Mouse (Mus musculus): ENCODE results near the gene Trpm7. TPM values are rescaled to one million over a fixed set of nuclear protein-coding genes. Genes with fewer than 3 reads are reported as not detected.

Trpm7 gene
- polyA plus RNA-seq, 1 experiment from 2014 or later = 34.3 TPM

DNA sequence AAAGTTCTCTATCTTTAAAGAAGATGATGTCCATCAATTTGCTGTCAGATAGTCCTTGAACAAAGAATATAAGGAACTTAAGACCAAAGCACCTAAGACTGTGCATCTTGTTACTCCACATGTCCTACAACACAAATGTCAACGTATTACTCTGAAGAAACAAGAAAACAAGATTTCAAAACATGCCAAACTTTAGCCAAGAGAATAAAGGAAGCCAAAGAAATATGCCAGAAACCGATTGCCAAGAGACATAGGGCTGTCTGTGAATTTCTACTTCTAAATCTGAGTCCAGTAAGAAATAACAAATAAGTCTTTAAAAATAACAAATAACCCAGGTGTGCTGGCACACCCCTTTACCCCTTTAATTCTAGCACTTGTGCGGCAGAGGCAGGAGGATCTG, 11.0 kb downstream of the Trpm7 start:
- 94% methylated on average over 3 of the region's 3 CpGs for WGBS
- Histone ChIP-seq H3K4me2 (replicated peaks) (no peak overlapping the region), H3K27ac (no peak overlapping the region), H3K4me1 (replicated peaks; ENCODE audit: control insufficient read depth, insufficient read depth, low read length) (no peaks in the 10 kb centered on the region), H3K9me3 (ENCODE audit: control insufficient read depth, low read length) (no peaks in the 10 kb centered on the region), H3K27me3 (ENCODE audit: control insufficient read depth, insufficient read depth, low read length) (no peaks in the 10 kb centered on the region), H3K36me3 (replicated peaks; ENCODE audit: control insufficient read depth, insufficient read depth) (no peaks in the 10 kb centered on the region), H3K9ac (no peak overlapping the region), H3K4me3 (replicated peaks; ENCODE audit: low read length) (no peak overlapping the region)
- ATAC-seq (ENCODE audit: low FRiP score) (no peak), DNase-seq (ENCODE audit: low spot score) (no peak)

DNA sequence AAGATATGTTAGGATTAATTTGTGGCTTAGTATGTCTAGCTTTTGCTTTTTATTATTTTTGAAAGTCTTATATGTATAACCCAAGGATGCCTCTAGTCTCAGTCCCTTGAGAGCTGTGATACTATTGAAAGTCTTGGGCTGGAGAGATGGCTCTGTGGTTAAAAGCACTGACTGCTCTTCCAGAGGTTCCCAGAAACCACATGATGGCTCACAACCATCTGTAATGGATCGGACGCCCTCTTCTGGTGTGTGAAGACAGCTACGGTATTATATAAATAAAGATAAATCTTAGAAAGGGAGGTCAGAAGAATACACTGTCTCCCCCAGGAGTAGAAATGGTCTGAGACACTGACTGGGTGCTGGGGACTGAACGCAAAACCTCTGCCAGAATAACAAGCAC, 31.3 kb downstream of the Trpm7 start:
- Histone ChIP-seq H3K4me1 (replicated peaks; ENCODE audit: control insufficient read depth, insufficient read depth, low read length) (no peaks in the 10 kb centered on the region), H3K9ac (no peak overlapping the region), H3K36me3 (replicated peaks; ENCODE audit: control insufficient read depth, insufficient read depth) (peaks cover 66% of the 10 kb centered on the region), H3K27me3 (ENCODE audit: control insufficient read depth, insufficient read depth, low read length) (no peaks in the 10 kb centered on the region), H3K9me3 (ENCODE audit: control insufficient read depth, low read length) (no peaks in the 10 kb centered on the region), H3K27ac (no peak overlapping the region), H3K4me3 (replicated peaks; ENCODE audit: low read length) (no peak overlapping the region), H3K4me2 (replicated peaks) (no peak overlapping the region)
- 92% methylated on average over 4 of the region's 4 CpGs for WGBS
- ATAC-seq (ENCODE audit: low FRiP score) (no peak), DNase-seq (ENCODE audit: low spot score) (no peak)

DNA sequence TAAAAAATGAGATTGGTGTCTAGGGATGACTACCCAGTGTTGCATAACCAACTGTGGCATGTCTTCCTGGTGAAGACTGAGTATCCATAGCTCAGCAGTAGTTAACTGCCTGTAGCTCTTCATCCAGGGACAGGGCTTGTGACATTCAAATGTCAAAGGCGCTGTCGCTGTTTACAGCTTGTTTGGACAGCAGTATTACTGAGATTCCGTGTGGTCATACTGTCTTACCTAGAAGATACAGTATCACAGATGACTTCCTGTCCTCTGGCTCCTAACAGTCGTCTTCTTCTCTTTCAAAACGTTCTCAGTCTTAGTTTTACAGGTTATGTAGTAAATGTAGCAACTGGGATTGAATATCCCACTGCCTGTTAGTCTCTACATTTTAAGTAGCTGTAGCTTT, 37.2 kb downstream of the Trpm7 start:
- no peak overlapping the region for H3K4me3 ChIP-seq (replicated peaks; ENCODE audit: low read length)
- H3K9ac ChIP-seq = no peak overlapping the region
- H3K36me3 ChIP-seq (replicated peaks; ENCODE audit: control insufficient read depth, insufficient read depth) = peaks cover 82% of the 10 kb centered on the region
- no peaks in the 10 kb centered on the region for H3K4me1 ChIP-seq (replicated peaks; ENCODE audit: control insufficient read depth, insufficient read depth, low read length)
- H3K27ac ChIP-seq = no peak overlapping the region
- H3K27me3 ChIP-seq (ENCODE audit: control insufficient read depth, insufficient read depth, low read length) = no peaks in the 10 kb centered on the region
- no peak for DNase-seq (ENCODE audit: low spot score)
- no peaks in the 10 kb centered on the region for H3K9me3 ChIP-seq (ENCODE audit: control insufficient read depth, low read length)
- no peak overlapping the region for H3K4me2 ChIP-seq (replicated peaks)
- WGBS = 91% methylated on average over 5 of the region's 5 CpGs
- no peak for ATAC-seq (ENCODE audit: low FRiP score)

DNA sequence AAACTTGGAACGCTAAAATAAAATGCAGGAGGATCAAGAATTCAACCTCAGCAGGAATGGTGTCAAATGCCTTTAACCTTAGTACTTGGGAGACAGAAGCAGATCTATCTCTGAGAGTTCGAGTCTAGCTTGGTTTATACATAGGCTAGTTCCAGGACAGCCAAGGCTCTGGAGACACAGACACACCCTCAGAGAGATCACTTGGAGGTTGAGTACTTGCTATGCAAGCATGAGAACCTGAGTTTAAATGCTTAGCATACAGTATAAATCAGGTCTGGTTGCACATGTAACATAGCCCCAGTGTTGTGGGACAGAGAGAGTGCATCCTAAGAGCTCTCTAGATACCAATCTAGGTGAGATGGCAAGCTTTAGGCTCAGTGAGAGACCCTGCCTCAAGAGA, 58.6 kb downstream of the Trpm7 start:
- Histone ChIP-seq H3K27ac (no peak overlapping the region), H3K4me1 (replicated peaks; ENCODE audit: control insufficient read depth, insufficient read depth, low read length) (no peaks in the 10 kb centered on the region), H3K36me3 (replicated peaks; ENCODE audit: control insufficient read depth, insufficient read depth) (peaks cover 78% of the 10 kb centered on the region), H3K27me3 (ENCODE audit: control insufficient read depth, insufficient read depth, low read length) (no peaks in the 10 kb centered on the region), H3K9me3 (ENCODE audit: control insufficient read depth, low read length) (no peaks in the 10 kb centered on the region), H3K9ac (no peak overlapping the region), H3K4me3 (replicated peaks; ENCODE audit: low read length) (no peak overlapping the region), H3K4me2 (replicated peaks) (no peak overlapping the region)
- DNase-seq (ENCODE audit: low spot score) (no peak), ATAC-seq (ENCODE audit: low FRiP score) (no peak)
- WGBS = 85% methylated on average over 2 of the region's 2 CpGs

DNA sequence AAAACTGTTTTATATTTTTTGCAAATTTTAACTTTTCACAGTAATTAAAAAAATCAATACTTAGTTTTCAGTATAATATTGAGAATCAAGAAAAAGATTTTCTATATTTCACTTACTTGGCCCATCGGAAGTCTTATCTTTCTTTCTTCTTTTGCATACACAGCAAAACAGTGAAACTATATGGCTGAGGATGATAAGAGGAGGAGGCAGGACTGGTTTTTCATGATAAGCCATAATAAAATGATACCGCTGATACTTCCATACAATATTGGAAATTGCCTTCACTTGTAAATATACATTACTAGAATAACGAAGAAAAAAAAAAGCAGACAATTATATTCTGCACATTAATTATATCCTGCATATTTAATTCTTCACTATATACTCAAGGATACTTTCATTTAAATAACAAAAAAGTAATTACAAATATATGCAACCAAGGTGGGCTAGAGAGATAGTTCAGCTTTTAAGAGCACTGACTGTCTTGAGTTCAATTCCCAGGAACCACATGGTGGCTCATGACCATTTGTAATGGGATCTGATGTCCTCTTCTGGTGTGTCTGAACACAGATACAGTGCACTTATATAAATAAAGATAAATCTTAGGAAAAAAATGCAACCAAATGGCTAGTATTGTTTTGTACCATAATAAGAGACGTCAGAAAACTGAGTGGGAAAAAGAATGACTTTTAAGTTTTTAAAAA, 59.2 kb downstream of the Trpm7 start:
- H3K4me2 ChIP-seq (replicated peaks) = no peak overlapping the region
- H3K36me3 ChIP-seq (replicated peaks; ENCODE audit: control insufficient read depth, insufficient read depth) = peaks cover 82% of the 10 kb centered on the region
- H3K27ac ChIP-seq = no peak overlapping the region
- no peaks in the 10 kb centered on the region for H3K9me3 ChIP-seq (ENCODE audit: control insufficient read depth, low read length)
- 96% methylated on average over 4 of the region's 4 CpGs for WGBS
- DNase-seq (ENCODE audit: low spot score) = no peak
- H3K4me1 ChIP-seq (replicated peaks; ENCODE audit: control insufficient read depth, insufficient read depth, low read length) = no peaks in the 10 kb centered on the region
- no peak for ATAC-seq (ENCODE audit: low FRiP score)
- H3K9ac ChIP-seq = no peak overlapping the region
- no peaks in the 10 kb centered on the region for H3K27me3 ChIP-seq (ENCODE audit: control insufficient read depth, insufficient read depth, low read length)
- H3K4me3 ChIP-seq (replicated peaks; ENCODE audit: low read length) = no peak overlapping the region

DNA sequence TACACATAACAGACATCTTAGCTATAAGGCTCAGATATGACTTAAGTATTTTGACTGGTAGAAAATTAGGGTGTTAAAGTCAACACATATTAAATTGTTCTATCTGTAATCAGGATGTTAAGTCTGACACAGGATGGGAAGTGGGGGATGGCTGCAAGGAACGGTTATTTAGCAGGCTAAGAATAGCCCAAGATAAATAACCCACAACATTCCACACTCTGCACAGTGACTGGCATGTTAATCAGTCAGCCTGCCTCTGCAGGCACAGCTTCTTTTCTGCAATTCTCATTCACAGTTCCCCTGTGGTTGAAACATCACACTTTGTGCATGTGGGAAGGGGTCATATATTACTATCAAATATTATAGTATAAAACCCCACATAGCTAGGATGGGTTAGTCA, 60.2 kb downstream of the Trpm7 start:
- H3K4me2 ChIP-seq (replicated peaks) = no peak overlapping the region
- no peaks in the 10 kb centered on the region for H3K4me1 ChIP-seq (replicated peaks; ENCODE audit: control insufficient read depth, insufficient read depth, low read length)
- ATAC-seq (ENCODE audit: low FRiP score) (no peak), DNase-seq (ENCODE audit: low spot score) (no peak)
- 32% methylated on average over 1 of the region's 1 CpGs for WGBS
- no peak overlapping the region for H3K9ac ChIP-seq
- H3K27me3 ChIP-seq (ENCODE audit: control insufficient read depth, insufficient read depth, low read length) = no peaks in the 10 kb centered on the region
- H3K4me3 ChIP-seq (replicated peaks; ENCODE audit: low read length) = no peak overlapping the region
- H3K36me3 ChIP-seq (replicated peaks; ENCODE audit: control insufficient read depth, insufficient read depth) = peaks cover 83% of the 10 kb centered on the region
- H3K9me3 ChIP-seq (ENCODE audit: control insufficient read depth, low read length) = no peaks in the 10 kb centered on the region
- no peak overlapping the region for H3K27ac ChIP-seq

DNA sequence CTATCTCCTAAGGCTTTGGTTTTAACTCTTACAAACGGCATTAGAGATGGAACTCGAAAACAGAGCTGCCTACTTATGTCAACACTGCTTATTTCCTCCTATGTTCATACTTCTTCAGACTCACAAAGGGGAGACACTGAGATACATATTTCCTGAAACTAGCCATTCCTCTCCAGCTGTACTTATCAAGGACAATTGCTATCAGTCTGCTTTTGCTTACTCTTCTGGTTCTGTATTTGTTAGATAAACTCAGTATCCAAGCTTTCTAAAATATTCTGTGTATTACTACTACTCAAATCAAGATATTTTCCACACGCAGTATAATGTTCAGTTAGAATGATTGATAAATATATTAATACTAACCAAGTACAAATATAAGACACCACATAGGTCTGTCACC, 74.0 kb downstream of the Trpm7 start:
- ATAC-seq (ENCODE audit: low FRiP score) (no peak), DNase-seq (ENCODE audit: low spot score) (no peak)
- no peak overlapping the region for H3K9ac ChIP-seq
- H3K4me2 ChIP-seq (replicated peaks) = no peak overlapping the region
- no peak overlapping the region for H3K27ac ChIP-seq
- WGBS = 96% methylated on average over 3 of the region's 3 CpGs
- no peak overlapping the region for H3K4me3 ChIP-seq (replicated peaks; ENCODE audit: low read length)
- no peaks in the 10 kb centered on the region for H3K27me3 ChIP-seq (ENCODE audit: control insufficient read depth, insufficient read depth, low read length)
- no peaks in the 10 kb centered on the region for H3K4me1 ChIP-seq (replicated peaks; ENCODE audit: control insufficient read depth, insufficient read depth, low read length)
- H3K36me3 ChIP-seq (replicated peaks; ENCODE audit: control insufficient read depth, insufficient read depth) = peaks cover 79% of the 10 kb centered on the region
- H3K9me3 ChIP-seq (ENCODE audit: control insufficient read depth, low read length) = no peaks in the 10 kb centered on the region

DNA sequence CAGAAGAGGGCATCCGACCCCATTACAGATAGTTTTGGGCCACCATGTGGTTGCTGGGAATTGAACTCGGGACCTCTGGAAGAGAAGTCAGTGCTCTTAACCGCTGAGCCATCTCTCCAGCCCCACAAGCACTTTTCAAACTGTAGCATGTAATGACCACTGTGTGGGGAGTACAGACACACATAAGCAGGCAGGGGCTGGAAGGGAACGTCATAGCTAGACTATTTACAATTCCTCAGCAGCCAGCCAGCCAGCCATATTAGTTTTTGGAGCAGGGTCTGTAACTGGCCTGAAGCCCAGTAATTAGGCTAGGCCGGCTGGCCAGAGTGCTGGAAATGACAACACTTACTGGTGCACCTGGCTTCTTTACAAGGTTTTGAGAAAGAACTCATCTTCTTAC, 77.6 kb downstream of the Trpm7 start:
- no peak for DNase-seq (ENCODE audit: low spot score)
- no peaks in the 10 kb centered on the region for H3K27me3 ChIP-seq (ENCODE audit: control insufficient read depth, insufficient read depth, low read length)
- H3K36me3 ChIP-seq (replicated peaks; ENCODE audit: control insufficient read depth, insufficient read depth) = peaks cover 80% of the 10 kb centered on the region
- whole genome bisulfite sequencing = 86% methylated on average over 5 of the region's 5 CpGs
- H3K4me1 ChIP-seq (replicated peaks; ENCODE audit: control insufficient read depth, insufficient read depth, low read length) = no peaks in the 10 kb centered on the region
- no peak for ATAC-seq (ENCODE audit: low FRiP score)
- H3K9ac ChIP-seq = no peak overlapping the region
- no peak overlapping the region for H3K27ac ChIP-seq
- no peak overlapping the region for H3K4me3 ChIP-seq (replicated peaks; ENCODE audit: low read length)
- H3K4me2 ChIP-seq (replicated peaks) = no peak overlapping the region
- no peaks in the 10 kb centered on the region for H3K9me3 ChIP-seq (ENCODE audit: control insufficient read depth, low read length)

DNA sequence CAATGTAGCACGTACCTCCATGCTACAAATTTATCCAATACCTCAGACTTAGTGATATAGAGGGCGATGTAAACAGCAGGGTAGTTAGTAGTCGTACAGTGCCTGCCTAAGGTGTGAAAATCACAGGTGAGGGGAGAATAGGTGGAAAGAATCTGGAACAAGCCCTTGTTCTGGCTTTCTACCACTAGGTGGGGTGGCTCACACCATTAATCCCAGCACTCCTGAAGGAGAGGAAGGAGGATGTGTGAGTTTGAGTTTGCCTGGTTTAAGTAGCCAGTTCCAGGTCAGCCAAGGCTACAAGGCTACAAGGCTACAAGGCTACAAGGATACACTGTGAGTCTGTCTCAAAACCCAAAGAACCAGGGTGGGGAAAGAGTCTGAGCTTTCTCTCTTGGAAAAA, 80.3 kb downstream of the Trpm7 start:
- Histone ChIP-seq H3K9ac (no peak overlapping the region), H3K4me3 (replicated peaks; ENCODE audit: low read length) (no peak overlapping the region), H3K4me2 (replicated peaks) (no peak overlapping the region), H3K36me3 (replicated peaks; ENCODE audit: control insufficient read depth, insufficient read depth) (peaks cover 86% of the 10 kb centered on the region), H3K4me1 (replicated peaks; ENCODE audit: control insufficient read depth, insufficient read depth, low read length) (no peaks in the 10 kb centered on the region), H3K9me3 (ENCODE audit: control insufficient read depth, low read length) (no peaks in the 10 kb centered on the region), H3K27me3 (ENCODE audit: control insufficient read depth, insufficient read depth, low read length) (no peaks in the 10 kb centered on the region), H3K27ac (no peak overlapping the region)
- no peak for ATAC-seq (ENCODE audit: low FRiP score)
- DNase-seq (ENCODE audit: low spot score) = no peak
- WGBS = 94% methylated on average over 3 of the region's 3 CpGs

DNA sequence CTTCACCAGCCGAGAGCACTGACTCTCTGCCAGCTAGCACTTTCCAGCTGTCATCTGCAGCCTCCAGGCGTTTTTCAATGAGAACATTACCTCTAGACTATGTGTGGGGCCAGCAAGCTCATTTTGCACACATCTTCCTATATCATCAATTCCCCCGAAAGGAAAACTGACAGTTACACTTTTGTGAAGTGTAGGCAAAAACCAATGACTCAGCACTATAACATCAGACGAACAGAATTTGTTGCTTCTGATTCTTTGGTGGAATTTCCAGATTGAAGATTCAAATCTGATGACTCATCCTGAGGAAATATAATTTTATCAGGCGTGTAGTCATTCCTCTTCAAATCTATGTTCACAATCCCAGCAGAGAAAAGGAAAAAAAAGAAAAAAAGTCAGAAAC, 83.4 kb downstream of the Trpm7 start:
- Histone ChIP-seq H3K36me3 (replicated peaks; ENCODE audit: control insufficient read depth, insufficient read depth) (peaks cover 72% of the 10 kb centered on the region), H3K9me3 (ENCODE audit: control insufficient read depth, low read length) (no peaks in the 10 kb centered on the region), H3K4me3 (replicated peaks; ENCODE audit: low read length) (no peak overlapping the region), H3K27me3 (ENCODE audit: control insufficient read depth, insufficient read depth, low read length) (no peaks in the 10 kb centered on the region), H3K4me2 (replicated peaks) (no peak overlapping the region), H3K4me1 (replicated peaks; ENCODE audit: control insufficient read depth, insufficient read depth, low read length) (no peaks in the 10 kb centered on the region), H3K27ac (no peak overlapping the region), H3K9ac (no peak overlapping the region)
- 80% methylated on average over 5 of the region's 5 CpGs for WGBS
- ATAC-seq (ENCODE audit: low FRiP score) (no peak), DNase-seq (ENCODE audit: low spot score) (no peak)
